Mouse (Mus musculus) kidney, embryonic 14.5 days (tissue): ENCODE data around the gene Gm43951. TPM values are rescaled to one million over a fixed set of nuclear protein-coding genes. Genes with fewer than 3 reads are reported as not detected.

Experiments used
- ATAC-seq: fragments of 200-750 bp; cut with Nextera tagmentation; 2 replicates; pipeline ENCODE4 v1.8.0; 2017; ENCODE audit warnings: moderate number of reproducible peaks, mild to moderate bottlenecking, moderate TSS enrichment, moderate library complexity; ENCODE audit not compliant: low FRiP score, low TSS enrichment
- H3K27ac ChIP-seq: fragments of 300-500 bp; sonication (generic); 2 replicates; pipeline ENCODE4 v1.5.1; 2014; ENCODE audit warnings: low read depth, mild to moderate bottlenecking, low read length, moderate library complexity, mixed read lengths
- H3K27me3 ChIP-seq: fragments of 300-500 bp; sonication (generic); 2 replicates; pipeline ENCODE4 v1.6.1; 2014; ENCODE audit warnings: mild to moderate bottlenecking, low read length; ENCODE audit not compliant: control insufficient read depth, insufficient read depth
- H3K36me3 ChIP-seq: fragments of 300-500 bp; sonication (generic); 2 replicates; pipeline ENCODE4 v1.6.1; 2014; ENCODE audit warnings: low read length, mixed read lengths; ENCODE audit not compliant: control insufficient read depth, insufficient read depth
- H3K4me1 ChIP-seq: fragments of 300-500 bp; sonication (generic); 2 replicates; pipeline ENCODE4 v1.6.1; 2014; ENCODE audit warnings: low read length, mixed read lengths; ENCODE audit not compliant: control insufficient read depth, insufficient read depth
- H3K4me2 ChIP-seq: fragments of 300-500 bp; sonication (generic); replicated peaks from 2 replicates; pipeline ENCODE4 v1.6.1; 2014; ENCODE audit warnings: low read depth, mild to moderate bottlenecking, low read length
- H3K4me3 ChIP-seq: fragments of 300-500 bp; sonication (generic); 2 replicates; pipeline ENCODE4 v1.5.1; 2014; ENCODE audit warnings: mild to moderate bottlenecking, low read length
- H3K9ac ChIP-seq: fragments of 300-500 bp; sonication (generic); 2 replicates; pipeline ENCODE4 v1.6.1; 2014; ENCODE audit warnings: low read depth, mild to moderate bottlenecking, low read length, moderate library complexity
- H3K9me3 ChIP-seq: fragments of 300-500 bp; sonication (generic); 2 replicates; pipeline ENCODE4 v1.6.1; 2016; ENCODE audit warnings: low read length; ENCODE audit not compliant: control insufficient read depth
- WGBS: fragments of 180-500 bp; shearing (Covaris S2); extraction: QIAGEN DNeasy Blood & Tissue Kit; methylation state at CpG from one replicate; pipeline ENCODE4 v1.1.7; 2014; 5-methylcytosine and 5-hydroxymethylcytosine counted together
- polyA plus RNA-seq: library from polyadenylated mRNA; unstranded; fragments of >200 nt; fragmentation: Nextera tagmentation; extraction: Ambion mirVana; gene quantifications from 2 replicates; pipeline ENCODE4 v1.2.1, GENCODE M21; 2014

Gm43951 gene
- polyA plus RNA-seq, 1 experiment from 2014 or later: not detected

GRCm38 (mm10) chr11:72207834-72208377 is 1.3 kb upstream of the Gm43951 start:
- WGBS: 13% methylated on average over 17 of the region's 17 CpGs
- no peak for ATAC-seq
- peaks cover 14% of the 10 kb centered on the region for H3K4me1 ChIP-seq
- H3K9ac ChIP-seq: peak overlapping the region; percentile 75
- peak overlapping the region; percentile 77; the same call in 1 of the 2 replicates for H3K27ac ChIP-seq
- H3K4me2 ChIP-seq: peak overlapping the region; percentile 76
- H3K36me3 ChIP-seq: peaks cover 35% of the 10 kb centered on the region
- H3K9me3 ChIP-seq: no peaks in the 10 kb centered on the region
- peak overlapping the region; percentile 84 for H3K4me3 ChIP-seq
- no peaks in the 10 kb centered on the region for H3K27me3 ChIP-seq

DNA sequence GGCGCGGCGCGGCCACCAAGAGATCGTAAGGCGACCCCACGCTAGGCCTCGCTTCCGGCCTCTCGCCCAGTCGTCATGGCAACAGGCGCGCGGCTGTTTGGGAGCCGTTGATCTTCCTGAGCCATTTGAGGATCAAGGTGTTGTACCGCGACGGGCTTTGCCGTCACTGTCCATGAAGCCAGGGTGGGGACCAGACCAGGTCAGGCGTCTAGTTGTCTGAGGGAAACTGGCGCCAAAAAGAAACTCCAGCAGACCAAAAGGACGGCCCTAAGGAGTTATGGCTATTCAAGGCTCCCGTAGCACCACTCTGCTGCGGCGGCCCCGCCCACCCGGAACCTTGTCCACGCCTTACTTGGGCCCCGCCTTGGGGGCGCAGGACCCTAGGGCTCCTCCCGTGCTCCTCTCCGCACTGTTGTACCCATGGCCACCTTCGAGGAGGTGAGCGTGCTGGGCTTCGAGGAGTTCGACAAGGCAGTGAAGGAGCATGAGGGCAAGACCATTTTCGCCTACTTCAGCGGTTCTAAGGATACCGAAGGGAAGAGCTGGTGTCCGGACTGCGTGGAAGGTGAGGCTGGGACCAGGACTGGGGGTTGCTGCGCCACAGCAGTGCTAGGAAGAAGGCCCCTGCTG is 679 bp upstream of the Gm43951 start, which contains the start of the genes 4933427D14Rik and Txndc17:
Gene 4933427D14Rik, minus strand, starts transcription at position 256 of the 630 bp plus-strand sequence.
Gene Txndc17, plus strand, starts transcription at position 344 of the 630 bp plus-strand sequence.
- H3K27me3 ChIP-seq: no peaks in the 10 kb centered on the region
- peaks cover 14% of the 10 kb centered on the region for H3K4me1 ChIP-seq
- peaks cover 32% of the 10 kb centered on the region for H3K36me3 ChIP-seq
- H3K4me3 ChIP-seq: peak within 1 kb of the TSS; percentile 84
- no peaks in the 10 kb centered on the region for H3K9me3 ChIP-seq
- ATAC-seq: peak; percentile 97
- peak within 1 kb of the TSS; percentile 75 for H3K9ac ChIP-seq
- WGBS: under 1% methylated on average over 42 of the region's 42 CpGs
- H3K4me2 ChIP-seq: peak within 1 kb of the TSS; percentile 76
- peak within 1 kb of the TSS; percentile 77 for H3K27ac ChIP-seq

DNA sequence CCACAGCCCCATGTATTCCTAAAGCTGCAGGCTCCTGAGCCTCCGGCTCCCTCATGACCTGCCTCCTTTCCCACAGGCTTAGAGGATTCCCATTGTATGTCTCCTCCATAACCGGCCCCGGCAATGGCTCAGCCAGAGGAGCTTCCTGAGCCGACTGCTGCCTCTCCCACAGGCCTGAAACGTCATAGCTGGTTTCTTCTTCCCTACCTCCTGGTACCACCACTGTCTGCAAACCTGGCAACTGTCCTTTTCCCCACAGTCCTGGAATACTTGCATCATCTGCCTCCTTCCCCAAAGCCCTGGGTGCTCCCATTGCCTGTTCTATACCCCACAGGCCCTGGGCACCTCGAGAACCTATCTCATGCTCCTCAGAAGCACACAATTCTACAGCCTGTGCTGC is 1.4 kb downstream of the Gm43951 start:
- Histone ChIP-seq H3K27ac (no peak overlapping the region), H3K4me3 (no peak overlapping the region), H3K9me3 (no peaks in the 10 kb centered on the region), H3K36me3 (peaks cover 22% of the 10 kb centered on the region), H3K27me3 (no peaks in the 10 kb centered on the region), H3K9ac (no peak overlapping the region), H3K4me2 (no peak overlapping the region), H3K4me1 (peaks cover 14% of the 10 kb centered on the region)
- no peak for ATAC-seq
- 81% methylated on average over 6 of the region's 6 CpGs for WGBS

- Histone ChIP-seq H3K9ac (no peak overlapping the region), H3K4me3 (no peak overlapping the region), H3K27ac (no peak overlapping the region), H3K9me3 (no peaks in the 10 kb centered on the region), H3K36me3 (peaks cover 13% of the 10 kb centered on the region), H3K27me3 (no peaks in the 10 kb centered on the region), H3K4me2 (no peak overlapping the region), H3K4me1 (peaks cover 14% of the 10 kb centered on the region)
- 92% methylated on average over 1 of the region's 1 CpGs for WGBS
- no peak for ATAC-seq
Observed at GRCm38 (mm10) chr11:72203440-72203839, 3.2 kb downstream of the Gm43951 start.

DNA sequence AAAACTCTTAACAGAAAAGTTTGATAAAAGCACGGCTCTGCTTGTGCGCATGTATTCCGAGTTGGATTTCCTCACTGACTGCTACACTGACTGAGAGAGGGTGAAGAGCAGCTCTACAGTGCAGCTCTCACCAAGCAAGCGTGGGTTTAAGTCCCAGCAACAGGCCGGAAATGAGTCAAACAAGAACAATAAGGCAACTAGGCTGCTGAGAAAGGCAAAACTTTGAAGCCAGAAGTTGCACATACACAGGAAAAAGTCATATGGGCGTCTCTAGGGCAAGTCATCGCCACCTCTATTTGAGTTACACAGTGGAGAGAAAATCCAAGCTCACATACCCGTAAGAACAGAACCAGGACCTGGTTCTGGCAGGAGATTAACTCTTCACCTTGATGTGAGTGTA is 10.1 kb downstream of the Gm43951 start:
- WGBS: 86% methylated on average over 8 of the region's 8 CpGs
- ATAC-seq: no peak
- Histone ChIP-seq H3K36me3 (peaks cover 41% of the 10 kb centered on the region), H3K4me2 (no peak overlapping the region), H3K4me1 (no peaks in the 10 kb centered on the region), H3K9ac (no peak overlapping the region), H3K27me3 (no peaks in the 10 kb centered on the region), H3K9me3 (no peaks in the 10 kb centered on the region), H3K27ac (no peak overlapping the region), H3K4me3 (no peak overlapping the region)

DNA sequence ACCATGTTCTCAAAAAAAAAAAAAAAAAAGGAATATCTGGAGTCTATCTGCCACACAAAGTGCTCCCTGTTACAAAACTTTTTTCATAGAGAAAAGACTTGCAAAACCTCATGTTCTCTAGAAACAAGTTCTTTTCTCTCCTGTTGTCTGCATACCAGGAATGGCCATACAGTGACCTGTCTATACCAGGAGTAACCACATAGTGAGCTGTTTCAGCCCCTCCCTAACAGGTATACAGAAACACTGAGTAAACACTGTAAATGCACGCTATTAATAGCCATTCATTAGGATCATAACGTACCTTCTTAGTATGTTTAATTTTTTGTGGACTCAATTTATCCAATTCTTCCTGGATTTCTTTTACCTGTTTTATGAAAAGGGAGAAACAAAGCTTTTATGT is 12.4 kb downstream of the Gm43951 start:
- 95% methylated on average over 2 of the region's 2 CpGs for WGBS
- no peak overlapping the region for H3K4me2 ChIP-seq

DNA sequence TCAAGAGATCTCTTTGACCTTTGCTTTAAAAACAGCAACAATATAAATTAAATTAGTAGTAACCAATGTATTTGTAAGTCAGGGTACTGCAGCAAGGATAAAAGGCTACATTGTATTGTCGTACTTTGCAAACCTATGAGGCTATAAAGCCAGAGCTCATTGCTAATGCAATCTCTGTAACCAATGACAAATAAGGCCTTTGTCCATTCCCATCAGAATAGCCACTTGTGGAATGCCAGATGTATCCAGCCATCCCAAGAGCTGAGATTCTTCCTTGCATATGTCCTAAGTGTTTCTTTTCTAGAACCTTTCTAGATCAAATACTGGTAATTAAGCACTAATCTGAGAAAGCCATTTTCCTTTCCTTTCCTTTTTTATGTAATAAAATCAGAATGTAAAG is 15.8 kb downstream of the Gm43951 start:
- H3K36me3 ChIP-seq: peaks cover 51% of the 10 kb centered on the region
- no peak for ATAC-seq
- H3K4me3 ChIP-seq: no peak overlapping the region
- no peak overlapping the region for H3K9ac ChIP-seq
- no peaks in the 10 kb centered on the region for H3K4me1 ChIP-seq
- no peak overlapping the region for H3K27ac ChIP-seq
- no peaks in the 10 kb centered on the region for H3K9me3 ChIP-seq
- H3K27me3 ChIP-seq: no peaks in the 10 kb centered on the region
- H3K4me2 ChIP-seq: no peak overlapping the region
- 88% methylated on average over 1 of the region's 1 CpGs for WGBS

More for the DNA sequence above, 12.4 kb downstream of the Gm43951 start:
- Histone ChIP-seq H3K4me1 (no peaks in the 10 kb centered on the region), H3K9ac (no peak overlapping the region), H3K36me3 (peaks cover 54% of the 10 kb centered on the region), H3K4me3 (no peak overlapping the region), H3K27me3 (no peaks in the 10 kb centered on the region), H3K27ac (no peak overlapping the region), H3K9me3 (no peaks in the 10 kb centered on the region)
- no peak for ATAC-seq

- ATAC-seq: no peak
- H3K36me3 ChIP-seq: peaks cover 37% of the 10 kb centered on the region
- no peak overlapping the region for H3K4me2 ChIP-seq
- no peaks in the 10 kb centered on the region for H3K27me3 ChIP-seq
- no peaks in the 10 kb centered on the region for H3K4me1 ChIP-seq
- no peak overlapping the region for H3K4me3 ChIP-seq
- H3K9me3 ChIP-seq: no peaks in the 10 kb centered on the region
- 86% methylated on average over 4 of the region's 4 CpGs for WGBS
- no peak overlapping the region for H3K27ac ChIP-seq
- no peak overlapping the region for H3K9ac ChIP-seq
Observed at GRCm38 (mm10) chr11:72184252-72184651, 22.4 kb downstream of the Gm43951 start.

DNA sequence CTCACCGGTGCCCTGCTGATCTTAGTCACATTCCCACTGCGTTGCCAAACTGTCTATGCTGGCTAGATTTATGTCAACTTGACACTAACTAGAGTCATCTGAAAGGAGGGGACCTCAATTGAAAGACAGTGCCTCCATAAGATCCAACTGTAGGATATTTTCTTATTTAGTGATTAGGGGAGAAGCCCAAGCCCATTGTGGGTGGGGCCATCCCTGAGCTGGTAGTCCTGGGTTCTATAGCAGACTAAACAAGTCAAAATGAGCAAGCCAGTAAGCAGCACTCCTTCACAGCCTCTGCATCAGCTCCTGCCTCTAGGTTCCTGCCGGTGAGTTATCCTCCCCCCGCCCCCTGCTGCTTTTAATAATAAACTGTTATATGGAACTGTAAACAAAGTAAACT is 25.5 kb downstream of the Gm43951 start:
- no peak overlapping the region for H3K4me2 ChIP-seq
- 85% methylated on average over 4 of the region's 4 CpGs for WGBS
- no peak for ATAC-seq
- H3K9ac ChIP-seq: no peak overlapping the region
- peaks cover 33% of the 10 kb centered on the region for H3K36me3 ChIP-seq
- H3K9me3 ChIP-seq: no peaks in the 10 kb centered on the region
- no peaks in the 10 kb centered on the region for H3K4me1 ChIP-seq
- H3K27me3 ChIP-seq: no peaks in the 10 kb centered on the region
- H3K4me3 ChIP-seq: no peak overlapping the region
- H3K27ac ChIP-seq: no peak overlapping the region
